Mouse (Mus musculus) hindbrain, embryonic 10.5 days (tissue): ENCODE data around the gene Cep164. TPM values are rescaled to one million over a fixed set of nuclear protein-coding genes. Genes with fewer than 3 reads are reported as not detected.
A peak's percentile ranks its signal among the peaks of the same experiment; 100 is the strongest.
"Not testable (repeated sequence)": the region's sequence is repeated elsewhere in the genome, so short reads cannot be mapped to it uniquely, and the experiment has no call there.

ENCODE experiments used
- DNase-seq: peaks from one replicate; pipeline ENCODE4 v3.0.0-alpha.2; 2017; ENCODE audit warnings: low spot score
- H3K27ac ChIP-seq: fragments of 300-500 bp; sonication (generic); 2 replicates; pipeline ENCODE4 v1.5.1; 2016; ENCODE audit warnings: mild to moderate bottlenecking, moderate library complexity
- H3K27me3 ChIP-seq: fragments of 300-500 bp; sonication (generic); 2 replicates; pipeline ENCODE4 v1.6.1; 2016; ENCODE audit warnings: mild to moderate bottlenecking; ENCODE audit not compliant: poor library complexity, insufficient read depth, severe bottlenecking
- H3K36me3 ChIP-seq: fragments of 300-500 bp; sonication (generic); 2 replicates; pipeline ENCODE4 v1.6.1; 2016; ENCODE audit warnings: mild to moderate bottlenecking, moderate library complexity
- H3K4me1 ChIP-seq: fragments of 300-500 bp; sonication (generic); replicated peaks from 2 replicates; pipeline ENCODE4 v1.6.1; 2016; ENCODE audit warnings: mild to moderate bottlenecking
- H3K4me3 ChIP-seq: fragments of 300-500 bp; sonication (generic); 2 replicates; pipeline ENCODE4 v1.5.1; 2016; ENCODE audit warnings: mild to moderate bottlenecking, moderate library complexity
- H3K9me3 ChIP-seq: fragments of 300-500 bp; sonication (generic); 2 replicates; pipeline ENCODE4 v1.6.1; 2016; ENCODE audit warnings: mild to moderate bottlenecking, moderate library complexity
- WGBS: fragments of 180-500 bp; shearing (Covaris S2); methylation state at CpG from one replicate; pipeline ENCODE4 v1.1.7; 2016; 5-methylcytosine and 5-hydroxymethylcytosine counted together
- polyA plus RNA-seq: library from polyadenylated mRNA; unstranded; fragments of >200 nt; fragmentation: Nextera tagmentation; extraction: Ambion mirVana; gene quantifications from 2 replicates; pipeline ENCODE4 v1.2.1, GENCODE M21; 2016

The Cep164 gene
- polyA plus RNA-seq, 1 experiment from 2014 or later = 16.0 TPM

DNA sequence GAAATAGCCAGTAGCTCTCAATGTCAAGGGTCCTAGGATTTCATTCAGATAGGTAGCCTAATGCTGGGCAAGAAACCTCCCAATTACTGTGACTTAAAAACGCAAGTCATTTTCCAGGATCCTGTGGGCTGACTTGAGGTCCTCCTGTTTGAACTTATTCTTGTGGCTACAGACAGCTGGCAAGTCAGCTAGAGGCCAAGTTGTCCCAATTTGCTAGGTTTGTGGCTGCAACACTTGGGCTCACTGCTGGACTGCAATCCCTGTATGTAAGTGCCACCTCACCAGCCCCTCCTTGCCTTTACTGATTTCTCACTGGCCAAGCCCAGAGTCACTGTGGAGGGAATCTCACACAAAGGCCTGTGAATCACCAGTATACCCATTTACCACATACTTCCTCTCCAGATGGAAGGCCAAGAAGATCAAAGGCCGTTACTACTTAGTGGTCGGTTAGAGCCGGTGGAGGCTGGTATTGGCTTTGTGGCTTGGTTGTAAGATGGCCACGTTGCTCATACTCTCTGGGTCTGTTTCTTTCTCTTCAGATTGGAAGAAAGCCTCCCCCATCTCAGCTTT, 18.5 kb upstream of the Cep164 start:
- WGBS = 90% methylated on average over 5 of the region's 5 CpGs
- DNase-seq = no peak
- peaks cover 17% of the 10 kb centered on the region; the same call in 1 of the 2 replicates for H3K4me1 ChIP-seq
- no peaks in the 10 kb centered on the region for H3K9me3 ChIP-seq
- H3K36me3 ChIP-seq = peaks cover 4% of the 10 kb centered on the region; the same call in 1 of the 2 replicates
- no peak overlapping the region for H3K27ac ChIP-seq
- no peaks in the 10 kb centered on the region for H3K27me3 ChIP-seq
- H3K4me3 ChIP-seq = no peak overlapping the region

DNA sequence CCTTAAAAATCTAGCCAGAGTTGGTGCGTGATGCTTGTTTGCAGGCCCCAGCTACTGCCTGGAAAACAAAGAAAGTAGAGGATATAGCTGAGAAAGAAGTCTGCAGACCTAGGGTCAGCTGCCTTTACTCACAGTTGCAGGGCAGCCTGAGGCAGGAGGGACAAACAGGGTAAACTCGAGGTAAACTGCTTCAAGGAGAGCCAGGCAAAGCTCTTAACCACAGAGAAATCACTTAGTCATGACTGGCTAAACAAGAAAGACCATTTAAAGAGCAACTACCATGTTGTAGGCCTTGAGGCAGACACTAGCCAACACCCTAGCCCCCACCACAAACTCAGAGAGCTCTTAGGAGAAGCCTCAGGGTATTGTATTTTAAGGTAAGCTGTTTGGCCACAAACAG, 17.7 kb upstream of the Cep164 start:
- 66% methylated on average over 2 of the region's 2 CpGs for WGBS
- H3K4me3 ChIP-seq, DNase-seq: not testable (repeated sequence)

GRCm38 (mm10) chr9:45845541-45845940, 17.1 kb upstream of the Cep164 start:
- no peak for DNase-seq
- peaks cover 24% of the 10 kb centered on the region for H3K4me1 ChIP-seq
- 85% methylated on average over 3 of the region's 3 CpGs for WGBS

More for the DNA sequence above, 17.7 kb upstream of the Cep164 start:
- H3K9me3 ChIP-seq, H3K27me3 ChIP-seq, H3K36me3 ChIP-seq, H3K27ac ChIP-seq: not testable (repeated sequence)
- peaks cover 23% of the 10 kb centered on the region; the same call in 1 of the 2 replicates for H3K4me1 ChIP-seq

GRCm38 (mm10) chr9:45843780-45844179, 15.3 kb upstream of the Cep164 start:
- peaks cover 38% of the 10 kb centered on the region for H3K4me1 ChIP-seq
- H3K9me3 ChIP-seq = no peaks in the 10 kb centered on the region
- no peak overlapping the region for H3K4me3 ChIP-seq
- no peak overlapping the region for H3K27ac ChIP-seq
- no peak for DNase-seq
- no peaks in the 10 kb centered on the region for H3K27me3 ChIP-seq
- peaks cover 4% of the 10 kb centered on the region; the same call in 1 of the 2 replicates for H3K36me3 ChIP-seq
- 91% methylated on average over 1 of the region's 1 CpGs for WGBS

More at GRCm38 (mm10) chr9:45845541-45845940, 17.1 kb upstream of the Cep164 start:
- H3K27me3 ChIP-seq = no peaks in the 10 kb centered on the region
- H3K9me3 ChIP-seq = no peaks in the 10 kb centered on the region
- no peak overlapping the region for H3K4me3 ChIP-seq
- peaks cover 4% of the 10 kb centered on the region; the same call in 1 of the 2 replicates for H3K36me3 ChIP-seq
- H3K27ac ChIP-seq = no peak overlapping the region

DNA sequence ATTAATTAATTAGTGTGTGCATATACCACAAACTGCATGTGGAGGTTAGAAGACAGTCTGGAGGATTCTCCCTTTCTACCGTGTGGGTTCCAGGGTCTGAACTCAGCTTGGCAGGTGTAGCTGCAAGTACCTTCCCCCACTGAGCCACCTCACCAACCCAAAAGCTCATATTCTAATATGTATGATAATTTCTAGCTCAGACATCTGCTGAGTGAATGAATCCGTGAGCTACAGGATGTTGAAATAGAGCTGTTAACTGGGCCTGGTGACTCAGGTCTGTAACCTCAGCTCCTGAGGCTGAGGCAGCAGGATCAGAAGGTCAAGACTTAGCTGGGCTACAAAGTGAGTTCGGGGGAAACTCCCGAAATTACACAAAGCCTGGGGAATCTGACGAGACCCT, 14.5 kb upstream of the Cep164 start:
- Histone ChIP-seq H3K4me1 (peaks cover 43% of the 10 kb centered on the region), H3K9me3 (no peaks in the 10 kb centered on the region), H3K36me3 (peaks cover 4% of the 10 kb centered on the region; the same call in 1 of the 2 replicates), H3K4me3 (no peak overlapping the region), H3K27ac (no peak overlapping the region), H3K27me3 (no peaks in the 10 kb centered on the region)
- WGBS = 88% methylated on average over 5 of the region's 5 CpGs
- no peak for DNase-seq

DNA sequence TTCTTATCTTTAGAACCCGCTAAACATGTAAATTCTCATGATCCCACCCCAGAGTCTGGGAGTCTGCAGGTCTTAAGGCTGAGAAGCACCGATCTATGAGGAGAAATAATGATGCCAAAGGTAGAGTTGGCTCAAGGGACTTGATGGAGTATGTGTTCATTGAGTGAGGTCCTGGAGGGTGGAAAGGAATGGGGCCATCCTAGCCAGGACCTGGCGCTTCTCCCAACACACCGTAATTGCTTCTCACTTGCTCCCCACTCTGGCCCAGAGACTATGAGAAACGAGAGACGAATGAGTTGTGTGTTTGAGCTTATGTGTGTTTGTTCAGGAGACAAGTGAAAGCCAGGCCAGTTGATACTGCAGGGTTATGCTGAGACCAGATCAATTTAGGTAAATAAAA, 13.0 kb upstream of the Cep164 start:
- no peak for DNase-seq
- Histone ChIP-seq H3K27ac (no peak overlapping the region), H3K27me3 (no peaks in the 10 kb centered on the region), H3K9me3 (no peaks in the 10 kb centered on the region), H3K36me3 (peaks cover 4% of the 10 kb centered on the region; the same call in 1 of the 2 replicates), H3K4me3 (no peak overlapping the region), H3K4me1 (peaks cover 45% of the 10 kb centered on the region)
- 89% methylated on average over 6 of the region's 6 CpGs for WGBS

DNA sequence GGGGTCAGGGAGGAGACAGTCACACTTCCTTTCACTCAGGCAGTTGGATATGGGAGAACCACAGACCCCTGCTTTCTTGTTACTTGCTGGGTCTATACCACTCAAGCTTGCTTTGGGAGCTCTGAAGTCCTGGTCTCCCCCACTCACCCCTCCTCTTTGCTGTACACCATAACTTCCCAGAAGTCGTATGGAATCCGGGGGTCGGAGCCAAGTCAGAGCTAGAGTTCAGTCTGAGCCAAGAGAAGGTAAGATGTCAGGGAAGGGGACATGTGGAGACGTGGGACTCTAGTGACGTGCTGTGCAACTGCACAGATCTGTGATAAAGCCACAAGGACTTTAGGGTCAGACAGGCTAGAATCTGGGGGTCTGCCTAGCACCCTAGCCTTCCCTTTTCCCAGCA, 11.8 kb upstream of the Cep164 start:
- Histone ChIP-seq H3K27me3 (no peaks in the 10 kb centered on the region), H3K27ac (no peak overlapping the region), H3K4me3 (peak overlapping the region; percentile 69), H3K4me1 (peaks cover 43% of the 10 kb centered on the region), H3K36me3 (peaks cover 1% of the 10 kb centered on the region; the same call in 1 of the 2 replicates), H3K9me3 (no peaks in the 10 kb centered on the region)
- DNase-seq = no peak
- WGBS = 78% methylated on average over 5 of the region's 5 CpGs

- Histone ChIP-seq H3K27me3 (no peaks in the 10 kb centered on the region), H3K36me3 (no peaks in the 10 kb centered on the region), H3K4me3 (peak overlapping the region; percentile 69), H3K4me1 (peaks cover 41% of the 10 kb centered on the region), H3K9me3 (no peaks in the 10 kb centered on the region), H3K27ac (no peak overlapping the region)
- WGBS = 78% methylated on average over 7 of the region's 7 CpGs
- no peak for DNase-seq
Observed at GRCm38 (mm10) chr9:45839982-45840300, 11.4 kb upstream of the Cep164 start.

- DNase-seq = no peak
- no peaks in the 10 kb centered on the region for H3K27me3 ChIP-seq
- H3K27ac ChIP-seq = peak overlapping the region; percentile 84
- no peaks in the 10 kb centered on the region for H3K36me3 ChIP-seq
- no peaks in the 10 kb centered on the region for H3K9me3 ChIP-seq
- WGBS = 16% methylated on average over 17 of the region's 17 CpGs
- peaks cover 41% of the 10 kb centered on the region for H3K4me1 ChIP-seq
- peak overlapping the region; percentile 69 for H3K4me3 ChIP-seq
Observed at GRCm38 (mm10) chr9:45839139-45839981, 10.9 kb upstream of the Cep164 start.

DNA sequence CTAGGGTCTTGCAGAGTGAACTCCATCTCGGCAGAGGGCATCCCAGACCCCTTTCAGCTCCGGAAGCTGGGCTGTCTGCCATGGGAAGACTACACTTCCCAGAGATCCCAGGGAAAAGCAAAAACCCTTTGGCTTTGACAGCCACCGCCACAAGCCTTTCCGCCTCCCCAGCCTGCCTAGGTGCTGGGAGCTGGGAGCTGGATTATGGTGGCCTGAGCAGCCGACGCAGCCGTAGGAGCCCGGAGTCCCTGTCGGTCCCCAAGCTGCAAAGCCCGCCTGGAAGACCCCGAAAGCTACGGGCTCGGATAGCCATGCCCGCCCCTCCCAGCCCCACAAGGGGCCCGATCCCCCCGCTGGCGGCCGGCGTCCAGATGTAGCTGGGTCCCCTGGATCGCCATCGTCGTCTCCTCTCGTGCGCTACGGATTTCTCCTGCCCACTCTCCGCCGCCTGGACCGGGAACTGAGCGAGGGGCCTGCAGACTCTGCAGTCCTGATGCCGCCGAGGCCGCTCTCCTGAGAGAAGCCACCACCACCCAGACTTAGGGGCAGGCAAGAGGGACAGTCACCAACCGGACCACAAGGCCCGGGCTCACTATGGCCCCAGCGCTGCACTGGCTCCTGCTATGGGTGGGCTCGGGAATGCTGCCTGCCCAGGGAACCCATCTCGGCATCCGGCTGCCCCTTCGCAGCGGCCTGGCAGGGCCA, 10.1 kb upstream of the Cep164 start, which contains the start of gene Bace1:
Gene Bace1, plus strand, starts transcription at position 147 of the 705 bp plus-strand sequence.
- WGBS = under 1% methylated on average over 40 of the region's 40 CpGs
- Histone ChIP-seq H3K4me1 (peaks cover 41% of the 10 kb centered on the region), H3K4me3 (peak within 1 kb of the TSS; percentile 69), H3K36me3 (no peaks in the 10 kb centered on the region), H3K9me3 (no peaks in the 10 kb centered on the region), H3K27ac (peak within 1 kb of the TSS; percentile 84), H3K27me3 (no peaks in the 10 kb centered on the region)
- DNase-seq = peak; percentile 79

GRCm38 (mm10) chr9:45838069-45838433, 9.6 kb upstream of the Cep164 start:
- H3K27me3 ChIP-seq = no peaks in the 10 kb centered on the region
- H3K27ac ChIP-seq = no peak overlapping the region
- no peaks in the 10 kb centered on the region for H3K9me3 ChIP-seq
- DNase-seq = no peak
- 24% methylated on average over 4 of the region's 4 CpGs for WGBS
- H3K4me1 ChIP-seq = peaks cover 41% of the 10 kb centered on the region
- H3K4me3 ChIP-seq = peak overlapping the region; percentile 69
- H3K36me3 ChIP-seq = no peaks in the 10 kb centered on the region

- H3K4me3 ChIP-seq = no peak overlapping the region
- H3K27ac ChIP-seq = no peak overlapping the region
- DNase-seq = no peak
- 0 out of 2 replicates have a peak, but pooled peaks cover 4% of the 10 kb centered on the region for H3K9me3 ChIP-seq
- H3K4me1 ChIP-seq = peaks cover 3% of the 10 kb centered on the region
- no peaks in the 10 kb centered on the region for H3K36me3 ChIP-seq
- 78% methylated on average over 2 of the region's 2 CpGs for WGBS
- H3K27me3 ChIP-seq = no peaks in the 10 kb centered on the region
Observed at GRCm38 (mm10) chr9:45833461-45833860, 5.0 kb upstream of the Cep164 start.

GRCm38 (mm10) chr9:45832898-45833297, 4.4 kb upstream of the Cep164 start:
- Histone ChIP-seq H3K9me3 (0 out of 2 replicates have a peak, but pooled peaks cover 4% of the 10 kb centered on the region), H3K27ac (no peak overlapping the region), H3K4me3 (no peak overlapping the region), H3K36me3 (no peaks in the 10 kb centered on the region), H3K27me3 (no peaks in the 10 kb centered on the region), H3K4me1 (peaks cover 4% of the 10 kb centered on the region)
- DNase-seq = no peak
- 86% methylated on average over 2 of the region's 2 CpGs for WGBS
